Mouse (Mus musculus): ENCODE measurements around the gene Gm3476.
"Not testable (repeated sequence)": the region's sequence is repeated elsewhere in the genome, so short reads cannot be mapped to it uniquely, and the experiment has no call there.

- TF ChIP-seq POLR2A (IDR thresholded peaks at IDR 0.05; ENCODE audit: low read depth, low read length); CTCF (IDR thresholded peaks at IDR 0.05; ENCODE audit: extremely low read depth, insufficient read depth, insufficient read length, insufficient replicate concordance): not testable (repeated sequence)
These were observed 37.9 kb upstream of the Gm3476 start for GRCm38 (mm10) chr14:6163538-6163937.

Data from spleen, adult 2 months (tissue).